Mouse (Mus musculus): Measurements from ENCODE around the gene Ccdc124. TPM values are rescaled to one million over a fixed set of nuclear protein-coding genes. Genes with fewer than 3 reads are reported as not detected.
A peak's percentile ranks its signal among the peaks of the same experiment; 100 is the strongest.

Gene Ccdc124
- polyA plus RNA-seq, 1 experiment from 2014 or later: 90.9 TPM

GRCm38 (mm10) chr8:70880126-70880525, 6.4 kb upstream of the Ccdc124 start:
- H3K4me1 ChIP-seq: peaks cover 9% of the 10 kb centered on the region; the same call in 1 of the 2 replicates
- ATAC-seq (ENCODE audit: insufficient read depth, low FRiP score, low read depth): no peak
- H3K4me3 ChIP-seq (replicated peaks): no peak overlapping the region
- H3K27ac ChIP-seq: no peak overlapping the region
- no peak overlapping the region for H3K4me2 ChIP-seq
- no peaks in the 10 kb centered on the region for H3K9me3 ChIP-seq
- 6% methylated on average over 4 of the region's 4 CpGs for WGBS
- H3K27me3 ChIP-seq (replicated peaks): no peaks in the 10 kb centered on the region
- H3K9ac ChIP-seq: no peak overlapping the region
- no peaks in the 10 kb centered on the region for H3K36me3 ChIP-seq

- Histone ChIP-seq H3K9me3 (no peaks in the 10 kb centered on the region), H3K9ac (no peak overlapping the region), H3K4me1 (peaks cover 9% of the 10 kb centered on the region; the same call in 1 of the 2 replicates), H3K36me3 (no peaks in the 10 kb centered on the region), H3K4me3 (replicated peaks) (no peak overlapping the region), H3K27ac (no peak overlapping the region), H3K4me2 (no peak overlapping the region), H3K27me3 (replicated peaks) (no peaks in the 10 kb centered on the region)
- ATAC-seq (ENCODE audit: insufficient read depth, low FRiP score, low read depth): no peak
- WGBS: 59% methylated on average over 4 of the region's 4 CpGs
Observed at GRCm38 (mm10) chr8:70879500-70879899, 5.8 kb upstream of the Ccdc124 start.

DNA sequence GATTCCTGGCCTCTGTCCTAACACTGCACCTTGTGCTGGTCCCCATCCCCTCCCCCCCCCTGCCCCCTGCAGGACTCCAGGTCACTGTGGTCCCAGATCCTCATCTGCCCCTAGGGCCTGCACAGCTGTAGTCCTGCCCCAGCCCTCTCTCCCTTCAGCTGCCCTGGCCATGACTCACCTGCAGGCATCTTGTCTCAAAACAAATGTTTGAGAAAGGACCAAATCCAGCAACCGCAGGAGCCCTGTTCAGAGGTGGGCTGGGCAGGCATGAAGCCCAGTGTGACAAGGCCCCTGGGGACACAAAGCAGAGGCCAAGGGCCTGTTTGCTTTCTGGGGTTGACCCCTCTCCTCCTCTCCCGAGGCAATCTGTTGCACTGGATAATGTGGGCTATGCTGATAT, 4.4 kb upstream of the Ccdc124 start:
- H3K36me3 ChIP-seq: no peaks in the 10 kb centered on the region
- H3K4me3 ChIP-seq (replicated peaks): no peak overlapping the region
- peaks cover 9% of the 10 kb centered on the region; the same call in 1 of the 2 replicates for H3K4me1 ChIP-seq
- no peak overlapping the region for H3K27ac ChIP-seq
- WGBS: 47% methylated on average over 2 of the region's 2 CpGs
- no peak overlapping the region for H3K4me2 ChIP-seq
- H3K9ac ChIP-seq: no peak overlapping the region
- no peaks in the 10 kb centered on the region for H3K27me3 ChIP-seq (replicated peaks)
- ATAC-seq (ENCODE audit: insufficient read depth, low FRiP score, low read depth): peak; percentile 21; the same call in 1 of the 2 replicates
- no peaks in the 10 kb centered on the region for H3K9me3 ChIP-seq

GRCm38 (mm10) chr8:70876382-70876781, 2.6 kb upstream of the Ccdc124 start:
- H3K9ac ChIP-seq: no peak overlapping the region
- no peak overlapping the region for H3K27ac ChIP-seq
- no peaks in the 10 kb centered on the region for H3K9me3 ChIP-seq
- H3K4me1 ChIP-seq: peaks cover 18% of the 10 kb centered on the region; the same call in 1 of the 2 replicates
- H3K4me2 ChIP-seq: no peak overlapping the region
- no peak for ATAC-seq (ENCODE audit: insufficient read depth, low FRiP score, low read depth)
- no peaks in the 10 kb centered on the region for H3K27me3 ChIP-seq (replicated peaks)
- H3K4me3 ChIP-seq (replicated peaks): no peak overlapping the region
- WGBS: 37% methylated on average over 4 of the region's 4 CpGs
- no peaks in the 10 kb centered on the region for H3K36me3 ChIP-seq

- no peak overlapping the region for H3K4me3 ChIP-seq (replicated peaks)
- H3K9ac ChIP-seq: no peak overlapping the region
- peaks cover 10% of the 10 kb centered on the region; the same call in 1 of the 2 replicates for H3K4me1 ChIP-seq
- WGBS: 89% methylated on average over 13 of the region's 13 CpGs
- no peak overlapping the region for H3K4me2 ChIP-seq
- no peaks in the 10 kb centered on the region for H3K36me3 ChIP-seq
- no peak overlapping the region for H3K27ac ChIP-seq
- no peak for ATAC-seq (ENCODE audit: insufficient read depth, low FRiP score, low read depth)
- H3K27me3 ChIP-seq (replicated peaks): no peaks in the 10 kb centered on the region
- no peaks in the 10 kb centered on the region for H3K9me3 ChIP-seq
Observed at GRCm38 (mm10) chr8:70874441-70874840, 706 bp upstream of the Ccdc124 start.

- ATAC-seq (ENCODE audit: insufficient read depth, low FRiP score, low read depth): no peak; the same call in 1 of the 2 replicates
- 4% methylated on average over 31 of the region's 31 CpGs for WGBS
- Histone ChIP-seq H3K27ac (peak overlapping the region; percentile 78), H3K4me2 (peak overlapping the region; percentile 89), H3K27me3 (replicated peaks) (no peaks in the 10 kb centered on the region), H3K4me3 (replicated peaks) (peak overlapping the region; percentile 95), H3K9ac (peak overlapping the region; percentile 74), H3K36me3 (peaks cover 3% of the 10 kb centered on the region; the same call in 1 of the 2 replicates), H3K9me3 (no peaks in the 10 kb centered on the region), H3K4me1 (peaks cover 24% of the 10 kb centered on the region)
Observed at GRCm38 (mm10) chr8:70872643-70873363, 932 bp downstream of the Ccdc124 start.

GRCm38 (mm10) chr8:70871195-70871807, 2.4 kb downstream of the Ccdc124 start:
- Histone ChIP-seq H3K9me3 (no peaks in the 10 kb centered on the region), H3K4me3 (replicated peaks) (no peak overlapping the region), H3K27me3 (replicated peaks) (no peaks in the 10 kb centered on the region), H3K9ac (no peak overlapping the region; the same call in 1 of the 2 replicates), H3K27ac (no peak overlapping the region), H3K4me2 (no peak overlapping the region), H3K4me1 (peaks cover 26% of the 10 kb centered on the region), H3K36me3 (peaks cover 3% of the 10 kb centered on the region; the same call in 1 of the 2 replicates)
- WGBS: 84% methylated on average over 5 of the region's 5 CpGs
- no peak for ATAC-seq (ENCODE audit: insufficient read depth, low FRiP score, low read depth)

GRCm38 (mm10) chr8:70869601-70870041, 4.1 kb downstream of the Ccdc124 start:
- Histone ChIP-seq H3K9me3 (no peaks in the 10 kb centered on the region), H3K27ac (no peak overlapping the region), H3K36me3 (peaks cover 3% of the 10 kb centered on the region; the same call in 1 of the 2 replicates), H3K9ac (no peak overlapping the region), H3K4me2 (no peak overlapping the region), H3K4me3 (replicated peaks) (no peak overlapping the region), H3K4me1 (peaks cover 34% of the 10 kb centered on the region), H3K27me3 (replicated peaks) (no peaks in the 10 kb centered on the region)
- WGBS: 45% methylated on average over 16 of the region's 16 CpGs
- ATAC-seq (ENCODE audit: insufficient read depth, low FRiP score, low read depth): no peak

DNA sequence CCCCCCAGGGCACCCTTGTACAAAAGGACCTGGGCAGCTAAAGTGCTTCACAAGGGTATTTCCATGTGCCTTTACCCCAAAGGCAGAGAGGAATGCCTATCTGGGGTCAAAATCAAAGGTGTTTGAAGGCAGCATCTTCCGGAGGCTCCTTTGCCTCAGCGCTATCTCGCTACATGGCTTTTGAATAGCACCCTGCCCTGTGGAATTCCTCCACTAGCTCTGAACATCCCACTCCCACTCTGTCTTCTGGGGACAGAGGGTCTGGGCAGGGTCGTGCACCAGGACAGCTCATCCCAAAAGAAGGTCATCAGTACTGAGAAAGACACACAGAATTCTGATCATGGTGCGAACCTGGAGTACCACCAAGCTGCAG, 4.5 kb downstream of the Ccdc124 start:
- H3K27me3 ChIP-seq (replicated peaks): peaks cover 4% of the 10 kb centered on the region; the same call in 1 of the 2 replicates
- H3K9me3 ChIP-seq: no peaks in the 10 kb centered on the region
- peaks cover 39% of the 10 kb centered on the region for H3K4me1 ChIP-seq
- no peak overlapping the region for H3K4me3 ChIP-seq (replicated peaks)
- 33% methylated on average over 5 of the region's 5 CpGs for WGBS
- H3K4me2 ChIP-seq: peak overlapping the region; percentile 42; the same call in 1 of the 2 replicates
- ATAC-seq (ENCODE audit: insufficient read depth, low FRiP score, low read depth): no peak
- peaks cover 3% of the 10 kb centered on the region; the same call in 1 of the 2 replicates for H3K36me3 ChIP-seq
- no peak overlapping the region for H3K9ac ChIP-seq
- peak overlapping the region; percentile 3; the same call in 1 of the 2 replicates for H3K27ac ChIP-seq

DNA sequence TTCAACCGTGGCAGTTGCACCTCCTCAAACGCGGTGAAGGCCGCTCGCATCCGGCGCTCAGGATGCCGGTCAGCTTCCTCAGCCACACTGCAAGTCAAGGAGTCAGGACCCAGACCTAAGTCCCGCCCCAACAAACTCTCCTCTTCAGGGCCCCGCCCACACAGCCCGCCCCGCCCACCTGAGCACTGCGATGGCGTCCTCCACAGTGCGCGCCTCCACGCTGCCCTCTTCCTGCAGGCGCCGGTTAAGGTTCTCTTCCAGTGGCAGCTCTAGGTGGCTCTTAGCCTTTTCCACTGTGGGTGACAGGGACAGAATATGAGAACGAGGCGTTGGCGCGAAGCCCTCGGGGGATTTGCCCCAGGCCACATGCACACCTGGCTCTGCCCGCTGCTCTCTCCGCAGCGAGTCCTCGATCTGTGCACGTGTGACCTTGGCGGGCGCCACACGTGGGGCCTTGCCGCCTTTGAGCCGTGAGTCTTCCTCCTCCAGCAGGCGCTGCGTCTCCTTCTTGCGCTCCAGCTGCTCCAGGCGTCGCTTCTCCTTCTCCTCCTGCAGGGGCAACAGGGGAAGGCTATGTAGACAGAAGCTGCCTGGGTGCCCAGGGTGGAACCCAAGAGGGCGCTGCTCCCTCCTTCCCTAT, 5.1 kb downstream of the Ccdc124 start:
- no peak for ATAC-seq (ENCODE audit: insufficient read depth, low FRiP score, low read depth)

DNA sequence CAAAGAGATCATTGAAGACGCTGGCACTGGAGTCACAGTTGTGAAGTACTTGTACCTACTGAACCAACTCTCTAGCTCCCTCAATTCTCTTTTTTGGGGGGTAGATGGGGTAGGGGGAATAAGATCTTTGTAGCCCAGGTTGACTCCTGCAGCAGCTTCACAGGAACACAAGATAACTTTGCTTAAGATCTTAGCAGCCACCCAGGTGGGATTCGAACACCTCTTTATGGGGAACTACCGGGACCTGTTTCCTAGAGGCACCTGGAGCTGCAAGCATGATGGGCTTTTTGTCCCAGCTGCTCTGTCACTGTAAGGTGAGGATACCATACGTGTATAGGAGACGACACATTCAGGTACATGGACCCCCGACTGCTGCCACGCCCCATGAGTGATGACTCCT, 7.2 kb downstream of the Ccdc124 start:
- WGBS: 80% methylated on average over 7 of the region's 7 CpGs
- Histone ChIP-seq H3K9me3 (no peaks in the 10 kb centered on the region), H3K4me2 (peak overlapping the region; percentile 84; the same call in 1 of the 2 replicates), H3K9ac (no peak overlapping the region), H3K4me3 (replicated peaks) (no peak overlapping the region), H3K27me3 (replicated peaks) (peaks cover 30% of the 10 kb centered on the region), H3K36me3 (peaks cover 3% of the 10 kb centered on the region; the same call in 1 of the 2 replicates), H3K27ac (no peak overlapping the region; the same call in 1 of the 2 replicates), H3K4me1 (peaks cover 49% of the 10 kb centered on the region)
- ATAC-seq (ENCODE audit: insufficient read depth, low FRiP score, low read depth): no peak

More for the DNA sequence above, 5.1 kb downstream of the Ccdc124 start:
- Histone ChIP-seq H3K27me3 (replicated peaks) (peaks cover 9% of the 10 kb centered on the region; the same call in 1 of the 2 replicates), H3K4me2 (peak overlapping the region; percentile 42), H3K4me3 (replicated peaks) (0 out of 2 replicates have a peak overlapping the region, but pooled peaks have one; percentile 1), H3K4me1 (peaks cover 44% of the 10 kb centered on the region), H3K27ac (peak overlapping the region; percentile 3; the same call in 1 of the 2 replicates), H3K36me3 (peaks cover 3% of the 10 kb centered on the region; the same call in 1 of the 2 replicates), H3K9me3 (no peaks in the 10 kb centered on the region), H3K9ac (no peak overlapping the region)
- WGBS: 20% methylated on average over 40 of the region's 40 CpGs

Data from stomach, embryonic 15.5 days (tissue).